Mouse (Mus musculus): ENCODE measurements around the gene Junb. TPM values are rescaled to one million over a fixed set of nuclear protein-coding genes. Genes with fewer than 3 reads are reported as not detected.

Junb gene
- polyA plus RNA-seq, 1 experiment, result 80.2 TPM

- no peak for DNase-seq (ENCODE audit: low read depth, low spot score)
- under 1% methylated on average over 15 of the region's 15 CpGs for WGBS
Measured at GRCm38 (mm10) chr8:84989810-84990209, 11.3 kb upstream of the Junb start.

GRCm38 (mm10) chr8:84989311-84989731 is 10.8 kb upstream of the Junb start:
- WGBS, result 3% methylated on average over 15 of the region's 15 CpGs
- DNase-seq (ENCODE audit: low read depth, low spot score), result no peak

- no peak for DNase-seq (ENCODE audit: low read depth, low spot score)
- 74% methylated on average over 2 of the region's 2 CpGs for WGBS
Measured at GRCm38 (mm10) chr8:84987903-84988302, 9.4 kb upstream of the Junb start.

GRCm38 (mm10) chr8:84987388-84987787 is 8.9 kb upstream of the Junb start:
- WGBS, result 72% methylated on average over 5 of the region's 5 CpGs

GRCm38 (mm10) chr8:84986379-84986945 is 7.9 kb upstream of the Junb start:
- WGBS, result 24% methylated on average over 8 of the region's 8 CpGs
- no peak for DNase-seq (ENCODE audit: low read depth, low spot score)

More at GRCm38 (mm10) chr8:84987388-84987787, 8.9 kb upstream of the Junb start:
- no peak for DNase-seq (ENCODE audit: low read depth, low spot score)

GRCm38 (mm10) chr8:84985684-84986378 is 7.3 kb upstream of the Junb start:
- DNase-seq (ENCODE audit: low read depth, low spot score), result no peak
- WGBS, result under 1% methylated on average over 53 of the region's 53 CpGs

- WGBS, result 1% methylated on average over 23 of the region's 23 CpGs
- no peak for DNase-seq (ENCODE audit: low read depth, low spot score)
Measured at GRCm38 (mm10) chr8:84985049-84985683, 6.6 kb upstream of the Junb start.

- WGBS, result 4% methylated on average over 16 of the region's 16 CpGs
- no peak for DNase-seq (ENCODE audit: low read depth, low spot score)
Measured at GRCm38 (mm10) chr8:84984294-84985048, 6.0 kb upstream of the Junb start.

- no peak for DNase-seq (ENCODE audit: low read depth, low spot score)
Measured at GRCm38 (mm10) chr8:84982499-84983011, 4.0 kb upstream of the Junb start.

GRCm38 (mm10) chr8:84981644-84982498 is 3.4 kb upstream of the Junb start:
- 36% methylated on average over 15 of the region's 15 CpGs for WGBS
- DNase-seq (ENCODE audit: low read depth, low spot score), result no peak

More at GRCm38 (mm10) chr8:84982499-84983011, 4.0 kb upstream of the Junb start:
- 49% methylated on average over 3 of the region's 3 CpGs for WGBS

GRCm38 (mm10) chr8:84980622-84981358 is 2.3 kb upstream of the Junb start:
- no peak for DNase-seq (ENCODE audit: low read depth, low spot score)
- WGBS, result 12% methylated on average over 11 of the region's 11 CpGs

- DNase-seq (ENCODE audit: low read depth, low spot score), result no peak
- WGBS, result 1% methylated on average over 42 of the region's 42 CpGs
Measured at GRCm38 (mm10) chr8:84979599-84980421, 1.3 kb upstream of the Junb start.

- no peak for DNase-seq (ENCODE audit: low read depth, low spot score)
- under 1% methylated on average over 70 of the region's 70 CpGs for WGBS
Measured at GRCm38 (mm10) chr8:84977435-84978247, 877 bp downstream of the Junb start.

- DNase-seq (ENCODE audit: low read depth, low spot score), result no peak
- WGBS, result under 1% methylated on average over 25 of the region's 25 CpGs
Measured at GRCm38 (mm10) chr8:84976763-84977434, 1.6 kb downstream of the Junb start.

GRCm38 (mm10) chr8:84976031-84976762 is 2.3 kb downstream of the Junb start:
- WGBS, result under 1% methylated on average over 59 of the region's 61 CpGs
- no peak for DNase-seq (ENCODE audit: low read depth, low spot score)

GRCm38 (mm10) chr8:84975434-84975833 is 3.1 kb downstream of the Junb start:
- DNase-seq (ENCODE audit: low read depth, low spot score), result no peak
- WGBS, result 27% methylated on average over 7 of the region's 7 CpGs
